Mouse (Mus musculus) myocyte (in vitro differentiated cells): ENCODE measurements around the gene Lpp.

ENCODE experiments used
- CEBPB ChIP-seq: IDR thresholded peaks from 2 replicates; pipeline ENCODE4 v1.6.1; 2011; ENCODE audit warnings: mild to moderate bottlenecking, moderate library complexity; ENCODE audit not compliant: poor library complexity, insufficient read depth, severe bottlenecking
- MYOG ChIP-seq, 3 experiments: IDR thresholded peaks; one replicate each; pipeline ENCODE4 v1.6.1; 2011; ENCODE audit warnings: control low read depth in 2 of 3, low read depth in 2 of 3, mild to moderate bottlenecking in 2 of 3; ENCODE audit not compliant: insufficient read length in 2 of 3, control insufficient read depth in 1 of 3, insufficient read depth in 1 of 3
- POLR2A ChIP-seq: IDR thresholded peaks from one replicate; pipeline ENCODE4 v1.6.1; 2011; ENCODE audit warnings: low read depth, mild to moderate bottlenecking, control low read depth, moderate library complexity; ENCODE audit not compliant: insufficient read length
- USF1 ChIP-seq: IDR thresholded peaks from one replicate; pipeline ENCODE4 v1.6.1; 2011; ENCODE audit warnings: low read depth, mild to moderate bottlenecking, control low read depth, moderate library complexity

DNA sequence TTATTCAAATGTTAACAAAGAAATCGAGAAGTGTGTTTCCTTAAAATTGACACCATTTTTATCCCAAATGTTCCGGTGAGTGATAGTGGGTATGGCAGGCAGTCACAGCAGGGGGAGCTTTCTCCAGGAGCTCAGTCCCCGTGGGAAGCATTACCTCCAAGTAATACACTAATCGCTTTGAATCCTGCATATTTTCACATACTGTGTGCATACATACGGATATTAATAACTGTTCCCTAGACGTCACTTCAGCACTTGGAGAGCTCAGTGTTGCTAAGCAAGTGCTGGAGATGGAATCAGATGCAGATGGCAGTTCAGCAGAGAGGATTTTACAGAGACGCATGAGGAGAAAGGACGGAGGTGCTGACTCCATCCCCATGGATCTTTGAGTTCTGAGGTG, 487.4 kb downstream of the Lpp start:
- TF ChIP-seq POLR2A (no peak), MYOG (IDR thresholded peaks at IDR 0.05; ENCODE audit: control insufficient read depth in 1 of 3, insufficient read depth in 1 of 3, insufficient read length in 2 of 3, low read depth in 2 of 3) (no peak), CEBPB (no peak), USF1 (no peak)
